Mouse (Mus musculus): ENCODE measurements around the gene Cubn. TPM values are rescaled to one million over a fixed set of nuclear protein-coding genes. Genes with fewer than 3 reads are reported as not detected.

The Cubn gene
- polyA plus RNA-seq, 1 experiment from 2014 or later: 5.2 TPM

GRCm38 (mm10) chr2:13527531-13527930 is 35.9 kb upstream of the Cubn start:
- Histone ChIP-seq H3K4me2 (ENCODE audit: low read length) (no peak overlapping the region), H3K9ac (ENCODE audit: low read length) (no peak overlapping the region), H3K27me3 (replicated peaks; ENCODE audit: control insufficient read depth, insufficient read depth, low read length) (no peaks in the 10 kb centered on the region), H3K36me3 (ENCODE audit: control insufficient read depth, insufficient read depth, low read length) (no peaks in the 10 kb centered on the region), H3K9me3 (ENCODE audit: control insufficient read depth, low read length) (no peaks in the 10 kb centered on the region), H3K27ac (ENCODE audit: low read depth) (no peak overlapping the region), H3K4me1 (replicated peaks; ENCODE audit: control insufficient read depth, insufficient read depth, low read length) (0 out of 2 replicates have a peak, but pooled peaks cover 4% of the 10 kb centered on the region), H3K4me3 (ENCODE audit: low read depth, low read length) (no peak overlapping the region)
- WGBS: 78% methylated on average over 4 of the region's 4 CpGs
- ATAC-seq (replicated peaks; ENCODE audit: low FRiP score, low TSS enrichment, low read depth) (no peak), DNase-seq (ENCODE audit: low spot score) (no peak)

GRCm38 (mm10) chr2:13527125-13527524 is 35.5 kb upstream of the Cubn start:
- Histone ChIP-seq H3K4me3 (ENCODE audit: low read depth, low read length) (no peak overlapping the region), H3K27me3 (replicated peaks; ENCODE audit: control insufficient read depth, insufficient read depth, low read length) (no peaks in the 10 kb centered on the region), H3K4me1 (replicated peaks; ENCODE audit: control insufficient read depth, insufficient read depth, low read length) (0 out of 2 replicates have a peak, but pooled peaks cover 4% of the 10 kb centered on the region), H3K27ac (ENCODE audit: low read depth) (no peak overlapping the region), H3K9ac (ENCODE audit: low read length) (no peak overlapping the region), H3K36me3 (ENCODE audit: control insufficient read depth, insufficient read depth, low read length) (no peaks in the 10 kb centered on the region), H3K4me2 (ENCODE audit: low read length) (no peak overlapping the region), H3K9me3 (ENCODE audit: control insufficient read depth, low read length) (no peaks in the 10 kb centered on the region)
- DNase-seq (ENCODE audit: low spot score) (no peak), ATAC-seq (replicated peaks; ENCODE audit: low FRiP score, low TSS enrichment, low read depth) (no peak)
- WGBS: 65% methylated on average over 2 of the region's 2 CpGs

GRCm38 (mm10) chr2:13526205-13526604 is 34.6 kb upstream of the Cubn start:
- Histone ChIP-seq H3K36me3 (ENCODE audit: control insufficient read depth, insufficient read depth, low read length) (no peaks in the 10 kb centered on the region), H3K4me1 (replicated peaks; ENCODE audit: control insufficient read depth, insufficient read depth, low read length) (0 out of 2 replicates have a peak, but pooled peaks cover 4% of the 10 kb centered on the region), H3K4me2 (ENCODE audit: low read length) (no peak overlapping the region), H3K27me3 (replicated peaks; ENCODE audit: control insufficient read depth, insufficient read depth, low read length) (no peaks in the 10 kb centered on the region), H3K9ac (ENCODE audit: low read length) (no peak overlapping the region), H3K9me3 (ENCODE audit: control insufficient read depth, low read length) (no peaks in the 10 kb centered on the region), H3K4me3 (ENCODE audit: low read depth, low read length) (no peak overlapping the region), H3K27ac (ENCODE audit: low read depth) (no peak overlapping the region)
- WGBS: 78% methylated on average over 2 of the region's 2 CpGs
- ATAC-seq (replicated peaks; ENCODE audit: low FRiP score, low TSS enrichment, low read depth) (no peak), DNase-seq (ENCODE audit: low spot score) (no peak)

GRCm38 (mm10) chr2:13523540-13524456 is 32.2 kb upstream of the Cubn start:
- Histone ChIP-seq H3K9ac (ENCODE audit: low read length) (no peak overlapping the region), H3K27me3 (replicated peaks; ENCODE audit: control insufficient read depth, insufficient read depth, low read length) (no peaks in the 10 kb centered on the region), H3K4me3 (ENCODE audit: low read depth, low read length) (no peak overlapping the region), H3K9me3 (ENCODE audit: control insufficient read depth, low read length) (no peaks in the 10 kb centered on the region), H3K36me3 (ENCODE audit: control insufficient read depth, insufficient read depth, low read length) (no peaks in the 10 kb centered on the region), H3K4me1 (replicated peaks; ENCODE audit: control insufficient read depth, insufficient read depth, low read length) (0 out of 2 replicates have a peak, but pooled peaks cover 4% of the 10 kb centered on the region), H3K4me2 (ENCODE audit: low read length) (no peak overlapping the region), H3K27ac (ENCODE audit: low read depth) (0 out of 2 replicates have a peak overlapping the region, but pooled peaks have one; percentile 8)
- WGBS: 36% methylated on average over 8 of the region's 8 CpGs
- DNase-seq (ENCODE audit: low spot score) (no peak), ATAC-seq (replicated peaks; ENCODE audit: low FRiP score, low TSS enrichment, low read depth) (peak; percentile 71)

GRCm38 (mm10) chr2:13522106-13522505 is 30.5 kb upstream of the Cubn start:
- no peak overlapping the region for H3K4me2 ChIP-seq (ENCODE audit: low read length)
- no peaks in the 10 kb centered on the region for H3K27me3 ChIP-seq (replicated peaks; ENCODE audit: control insufficient read depth, insufficient read depth, low read length)
- H3K36me3 ChIP-seq (ENCODE audit: control insufficient read depth, insufficient read depth, low read length): no peaks in the 10 kb centered on the region
- DNase-seq (ENCODE audit: low spot score): no peak
- no peak for ATAC-seq (replicated peaks; ENCODE audit: low FRiP score, low TSS enrichment, low read depth)
- 0 out of 2 replicates have a peak, but pooled peaks cover 4% of the 10 kb centered on the region for H3K4me1 ChIP-seq (replicated peaks; ENCODE audit: control insufficient read depth, insufficient read depth, low read length)
- no peak overlapping the region for H3K4me3 ChIP-seq (ENCODE audit: low read depth, low read length)
- H3K9ac ChIP-seq (ENCODE audit: low read length): no peak overlapping the region
- H3K27ac ChIP-seq (ENCODE audit: low read depth): no peak overlapping the region
- H3K9me3 ChIP-seq (ENCODE audit: control insufficient read depth, low read length): no peaks in the 10 kb centered on the region
- 36% methylated on average over 8 of the region's 8 CpGs for WGBS

GRCm38 (mm10) chr2:13514949-13515348 is 23.3 kb upstream of the Cubn start:
- 55% methylated on average over 4 of the region's 4 CpGs for WGBS
- H3K4me2 ChIP-seq (ENCODE audit: low read length): no peak overlapping the region
- no peaks in the 10 kb centered on the region for H3K36me3 ChIP-seq (ENCODE audit: control insufficient read depth, insufficient read depth, low read length)
- DNase-seq (ENCODE audit: low spot score) (no peak), ATAC-seq (replicated peaks; ENCODE audit: low FRiP score, low TSS enrichment, low read depth) (peak; percentile 60; the same call in 1 of the 2 replicates)
- H3K4me1 ChIP-seq (replicated peaks; ENCODE audit: control insufficient read depth, insufficient read depth, low read length): no peaks in the 10 kb centered on the region; the same call in 1 of the 2 replicates
- H3K9ac ChIP-seq (ENCODE audit: low read length): no peak overlapping the region
- no peaks in the 10 kb centered on the region for H3K9me3 ChIP-seq (ENCODE audit: control insufficient read depth, low read length)
- H3K27me3 ChIP-seq (replicated peaks; ENCODE audit: control insufficient read depth, insufficient read depth, low read length): no peaks in the 10 kb centered on the region
- H3K27ac ChIP-seq (ENCODE audit: low read depth): no peak overlapping the region
- no peak overlapping the region for H3K4me3 ChIP-seq (ENCODE audit: low read depth, low read length)

- H3K9ac ChIP-seq (ENCODE audit: low read length): no peak overlapping the region
- no peaks in the 10 kb centered on the region for H3K27me3 ChIP-seq (replicated peaks; ENCODE audit: control insufficient read depth, insufficient read depth, low read length)
- no peak overlapping the region for H3K27ac ChIP-seq (ENCODE audit: low read depth)
- WGBS: 87% methylated on average over 2 of the region's 2 CpGs
- DNase-seq (ENCODE audit: low spot score): no peak
- no peaks in the 10 kb centered on the region for H3K36me3 ChIP-seq (ENCODE audit: control insufficient read depth, insufficient read depth, low read length)
- ATAC-seq (replicated peaks; ENCODE audit: low FRiP score, low TSS enrichment, low read depth): no peak
- no peak overlapping the region for H3K4me2 ChIP-seq (ENCODE audit: low read length)
- H3K9me3 ChIP-seq (ENCODE audit: control insufficient read depth, low read length): no peaks in the 10 kb centered on the region
- no peaks in the 10 kb centered on the region for H3K4me1 ChIP-seq (replicated peaks; ENCODE audit: control insufficient read depth, insufficient read depth, low read length)
- H3K4me3 ChIP-seq (ENCODE audit: low read depth, low read length): no peak overlapping the region
These were observed 11.1 kb upstream of the Cubn start for GRCm38 (mm10) chr2:13502717-13503116.

- ATAC-seq (replicated peaks; ENCODE audit: low FRiP score, low TSS enrichment, low read depth) (no peak), DNase-seq (ENCODE audit: low spot score) (no peak)
- Histone ChIP-seq H3K4me2 (ENCODE audit: low read length) (no peak overlapping the region), H3K36me3 (ENCODE audit: control insufficient read depth, insufficient read depth, low read length) (no peaks in the 10 kb centered on the region), H3K9me3 (ENCODE audit: control insufficient read depth, low read length) (no peaks in the 10 kb centered on the region), H3K27me3 (replicated peaks; ENCODE audit: control insufficient read depth, insufficient read depth, low read length) (no peaks in the 10 kb centered on the region), H3K4me1 (replicated peaks; ENCODE audit: control insufficient read depth, insufficient read depth, low read length) (no peaks in the 10 kb centered on the region), H3K9ac (ENCODE audit: low read length) (no peak overlapping the region), H3K27ac (ENCODE audit: low read depth) (no peak overlapping the region), H3K4me3 (ENCODE audit: low read depth, low read length) (no peak overlapping the region)
- WGBS: 20% methylated on average over 5 of the region's 5 CpGs
These were observed 9.9 kb upstream of the Cubn start for GRCm38 (mm10) chr2:13501553-13501952.
